Mouse (Mus musculus) lung, postnatal 36 days (tissue): ENCODE measurements at regions not wholly inside any gene's neighbourhood (a gene's known extent, or its start where the extent isn't known, plus 50 kb on each side); places are given as distances from the start of the nearest gene placed in this dataset.
A peak's percentile ranks its signal among the peaks of the same experiment; 100 is the strongest.

Source experiments
- DNase-seq: peaks from one replicate; pipeline ENCODE4 v3.0.0; 2022; ENCODE audit warnings: mixed read lengths

DNA sequence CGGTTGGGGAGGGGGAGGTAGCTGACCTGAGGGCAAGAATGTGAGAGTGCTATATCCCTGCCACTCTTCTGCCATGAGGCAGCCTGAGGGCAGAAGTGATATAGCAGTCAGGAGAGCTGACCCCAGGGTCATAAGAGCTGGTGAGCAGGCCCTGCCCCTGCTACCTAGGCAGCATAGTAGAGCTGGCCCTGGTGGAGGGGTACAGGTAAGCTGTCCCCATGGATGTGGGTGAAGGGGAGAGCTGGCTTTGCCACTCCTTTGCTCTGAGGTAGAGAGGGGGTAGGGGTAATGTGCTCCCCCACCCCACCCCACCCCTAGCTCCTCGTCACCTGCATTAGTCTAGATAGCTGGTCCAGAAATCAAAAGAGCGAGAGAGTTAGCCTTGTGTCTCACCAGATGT lies 61.3 kb upstream of the Gm3839 start:
- DNase-seq, result no peak

DNA sequence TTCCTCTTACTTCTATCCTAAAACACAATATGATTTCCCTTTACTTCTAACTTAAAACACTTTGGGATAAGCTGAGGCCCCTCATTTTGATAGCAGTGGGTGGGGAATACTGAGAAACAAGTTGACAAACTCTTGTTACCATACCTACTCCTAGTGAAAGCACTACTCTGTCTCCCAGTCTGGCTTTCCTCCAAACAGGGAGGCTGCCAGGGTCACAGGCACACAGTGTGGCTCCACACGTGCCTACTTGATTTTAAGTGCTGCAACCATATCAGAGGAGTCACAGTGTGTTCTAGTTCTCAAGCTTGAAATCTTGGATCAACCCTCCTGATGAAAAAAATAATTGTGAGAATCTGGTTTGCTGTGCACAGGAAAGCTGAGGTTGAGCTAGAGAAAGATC lies 65.8 kb upstream of the Gm3839 start:
- DNase-seq, result no peak

DNA sequence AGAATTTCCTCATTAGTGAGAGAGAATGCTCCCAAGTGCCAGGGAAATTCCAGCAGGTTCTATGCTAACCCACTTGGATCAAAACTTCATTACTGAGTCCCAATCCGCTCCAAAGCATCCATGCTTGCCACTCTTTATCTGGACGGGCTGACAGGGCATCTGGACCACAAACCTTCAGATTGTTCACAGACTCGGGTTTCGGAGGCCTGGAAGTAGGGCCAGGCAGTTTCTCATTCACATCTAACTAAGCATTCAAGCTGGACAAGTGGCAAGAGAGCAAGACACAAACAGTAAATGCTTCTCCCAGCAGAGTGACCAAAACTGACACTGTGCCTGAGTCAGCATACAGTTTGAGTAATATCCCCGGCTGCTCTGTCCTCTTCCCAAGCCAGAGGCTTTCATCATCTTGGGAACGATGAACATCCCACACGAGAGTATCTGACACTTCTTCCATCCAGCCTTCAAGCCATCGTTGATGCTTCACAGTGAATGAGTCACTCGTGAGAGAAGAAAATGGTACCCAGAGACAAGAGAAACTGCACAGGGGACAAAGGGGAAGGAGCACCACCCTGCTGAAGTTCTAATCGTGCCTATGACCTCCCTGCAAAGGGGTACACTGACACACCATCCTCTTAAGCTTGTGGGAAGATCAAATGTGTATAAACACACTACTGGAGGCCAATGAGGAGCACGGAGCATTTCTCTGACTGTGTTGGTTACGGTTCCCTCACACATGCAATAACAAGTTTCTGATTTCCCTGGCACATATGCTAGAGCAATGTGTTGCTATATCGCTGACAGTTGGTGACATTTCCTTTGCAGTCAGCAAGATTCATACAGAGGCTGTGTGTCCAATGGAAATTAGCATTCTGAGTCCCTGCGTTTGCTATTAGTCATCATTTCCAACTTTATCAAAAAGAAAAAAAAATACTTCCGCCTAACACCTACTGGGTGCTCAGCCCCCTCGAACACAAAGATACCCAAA lies 72.0 kb upstream of the Gm3839 start:
- DNase-seq, result no peak

DNA sequence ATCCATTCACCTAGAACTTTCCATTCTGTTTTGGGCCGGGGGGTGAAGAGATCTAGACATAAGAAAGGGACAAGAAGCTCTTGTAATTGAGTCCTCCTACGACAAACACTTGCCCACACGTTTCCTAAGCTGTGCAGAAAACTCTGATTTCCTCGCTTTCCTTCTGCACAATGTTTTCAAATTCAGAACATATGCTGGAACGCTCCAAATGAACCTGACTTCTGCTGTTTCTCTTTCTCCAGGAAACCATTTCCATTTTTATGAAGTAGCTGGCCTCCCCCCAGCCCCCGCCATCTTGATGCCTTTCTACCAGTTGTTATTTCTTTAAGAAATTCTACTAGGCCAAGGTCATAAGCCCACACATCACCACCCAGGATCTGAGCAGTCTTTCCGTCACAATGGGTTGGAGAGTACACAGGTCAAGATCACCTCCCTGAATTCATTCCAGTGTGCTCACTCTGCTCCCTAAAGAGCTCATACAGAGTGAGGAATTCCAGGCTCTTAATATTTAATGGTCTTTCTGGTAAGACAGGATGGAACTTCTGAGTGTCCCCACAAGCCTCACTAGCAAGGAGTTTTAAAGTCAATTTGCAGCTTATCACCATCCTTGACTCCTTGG lies 78.7 kb upstream of the Gm3839 start:
- DNase-seq, result no peak

DNA sequence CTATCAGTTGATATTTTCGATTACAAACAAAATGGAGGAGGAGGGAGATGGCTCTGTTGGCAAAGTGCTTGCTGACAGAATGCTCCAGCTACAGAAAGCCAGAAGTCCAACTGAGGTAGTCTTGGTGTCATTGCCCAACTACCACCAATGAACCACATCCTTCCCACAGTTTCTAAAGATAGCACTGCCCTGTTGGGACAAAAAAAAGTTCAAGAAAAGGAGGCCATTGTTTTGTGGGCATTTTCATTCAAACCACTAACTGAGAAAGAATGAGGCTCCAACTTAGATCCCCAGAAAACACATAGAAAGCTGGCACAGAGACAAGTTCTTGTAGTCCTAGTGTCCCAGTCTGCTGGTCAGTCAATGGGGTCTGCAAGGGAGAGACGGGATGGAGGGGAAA lies 82.1 kb upstream of the Gm3839 start:
- no peak for DNase-seq

DNA sequence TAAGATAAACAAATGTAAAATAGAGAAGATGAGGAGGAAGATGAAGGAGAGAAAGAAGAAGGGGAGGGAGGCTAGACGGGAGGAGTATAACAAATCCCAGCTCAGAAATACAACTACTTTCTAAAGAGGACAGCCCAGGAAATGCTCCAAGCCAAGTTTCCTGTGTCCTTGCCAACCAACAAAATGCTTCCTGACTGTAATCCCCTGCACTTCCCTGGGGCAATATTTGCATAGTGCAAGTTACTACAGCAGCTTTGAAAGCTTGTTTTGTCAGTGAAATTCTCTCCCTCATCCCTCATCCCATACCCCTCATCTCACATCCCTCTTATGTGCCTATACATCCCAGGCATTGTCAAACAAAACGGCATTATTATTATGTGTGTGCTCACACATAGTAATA lies 83.7 kb upstream of the Gm3839 start:
- DNase-seq, result peak; percentile 37

DNA sequence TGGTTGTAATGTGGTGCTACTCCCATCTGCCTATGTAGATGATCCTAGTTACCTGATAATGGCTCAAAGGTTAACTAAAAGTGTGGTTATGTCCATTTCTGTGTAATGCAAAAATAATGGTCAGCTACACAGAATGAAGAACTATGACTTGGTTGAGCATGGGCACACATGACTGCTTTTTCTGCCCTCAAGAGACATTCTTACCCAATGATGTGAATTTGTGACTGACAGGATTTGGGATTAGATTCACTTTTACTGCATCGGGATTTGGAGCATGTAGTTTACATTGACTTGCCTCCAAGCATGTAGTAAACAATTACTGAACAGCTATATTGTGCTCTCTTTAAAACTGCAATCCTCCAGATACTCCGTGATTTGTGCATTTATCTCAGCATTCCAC lies 93.4 kb upstream of the Gm3839 start:
- DNase-seq, result no peak

DNA sequence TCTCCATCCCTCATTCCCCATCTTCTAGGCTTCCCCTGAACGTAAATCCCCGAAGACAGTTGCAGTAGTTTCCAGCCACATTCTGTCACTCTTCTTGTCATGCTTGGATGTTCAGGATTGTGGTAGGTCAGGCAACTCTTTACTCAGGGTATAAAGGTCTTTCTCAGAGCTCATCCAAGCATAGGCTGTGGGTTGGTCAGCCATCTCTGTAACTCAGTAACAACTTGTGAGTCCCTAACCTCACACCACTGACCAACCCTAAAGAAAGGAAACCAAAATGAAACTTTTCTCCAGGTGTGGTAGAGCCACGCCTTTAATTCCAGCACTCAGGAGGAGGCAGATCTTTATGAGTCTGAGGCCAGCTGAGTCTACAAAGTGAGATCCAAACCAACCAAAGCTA lies 75.6 kb upstream of the Ptprg start:
- no peak for DNase-seq

DNA sequence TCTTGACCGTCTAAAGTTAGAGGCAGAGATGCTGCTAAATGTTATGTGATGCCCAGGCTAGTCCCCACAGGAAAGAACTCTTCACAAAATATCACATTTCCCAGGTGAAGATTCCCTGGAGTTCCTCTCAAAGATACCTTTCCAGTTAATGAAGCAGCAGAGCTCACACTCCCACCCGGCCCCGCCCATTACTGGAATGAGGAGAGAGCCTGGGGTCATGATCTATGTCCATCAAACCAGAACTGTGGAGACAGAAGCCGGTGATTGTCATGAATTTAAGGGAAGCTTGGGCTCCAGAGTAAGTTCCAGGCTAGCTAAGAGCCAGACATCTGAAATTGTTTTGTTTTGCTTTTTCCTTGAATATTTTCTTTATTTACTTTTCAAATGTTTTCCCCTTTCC lies 71.2 kb upstream of the Ptprg start:
- no peak for DNase-seq

DNA sequence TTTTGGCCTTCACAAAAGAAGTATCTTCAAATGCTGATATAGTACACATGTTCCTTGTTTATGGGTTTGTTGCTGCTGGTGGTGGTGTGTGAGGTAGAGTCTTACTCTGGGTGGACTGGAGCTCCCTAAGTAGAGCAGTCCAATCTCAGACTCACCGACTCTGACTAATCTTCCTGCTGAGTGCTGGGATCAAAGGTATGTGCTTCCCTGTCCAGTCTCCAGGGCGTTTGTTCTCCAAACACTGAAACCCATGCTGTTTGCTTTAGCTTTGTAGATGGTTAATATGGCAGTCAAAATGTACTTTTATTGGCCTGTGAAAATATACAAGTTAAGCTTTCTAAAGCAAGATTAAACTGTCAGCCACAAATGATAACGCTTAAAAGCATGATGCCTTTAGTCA lies 67.0 kb upstream of the Ptprg start:
- DNase-seq, result no peak

DNA sequence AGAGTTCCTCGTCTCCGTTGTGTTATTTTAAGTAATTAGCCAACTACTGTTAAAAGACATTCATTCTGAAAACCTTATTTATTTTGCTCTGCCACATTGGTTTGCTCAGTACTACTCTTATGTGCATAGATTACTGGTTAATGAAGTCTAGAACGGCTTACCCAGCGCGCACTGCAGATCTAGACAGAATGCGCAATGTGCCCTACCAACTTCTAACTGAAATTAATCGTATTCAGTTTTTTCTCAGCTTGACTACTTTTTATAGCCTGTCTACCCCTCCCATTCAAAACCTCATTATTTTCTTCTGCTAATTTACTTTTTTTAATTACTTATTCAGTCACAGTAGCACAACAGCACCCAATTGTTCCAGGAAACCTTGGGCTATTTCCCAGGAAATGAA lies 51.6 kb upstream of the Ptprg start:
- no peak for DNase-seq

DNA sequence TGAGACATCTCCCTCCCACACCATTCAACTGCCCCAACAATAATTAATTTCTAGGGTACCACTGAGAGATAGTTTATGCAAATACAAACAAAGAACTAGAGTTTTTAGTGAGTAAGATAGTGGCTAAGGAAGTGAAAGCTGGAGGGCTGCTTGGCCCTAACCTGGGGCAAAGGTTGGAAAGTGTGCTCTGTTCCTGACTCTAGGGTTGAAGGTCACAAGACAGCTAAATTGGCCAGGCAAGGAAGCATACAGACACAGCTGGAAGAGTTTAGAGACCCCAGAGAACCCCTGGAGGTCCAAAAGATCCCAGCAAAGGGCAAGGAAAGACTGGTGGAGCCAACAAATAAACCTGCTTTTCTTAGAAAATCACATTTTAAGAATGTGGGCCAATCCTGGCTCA lies 50.2 kb upstream of the Ptprg start:
- no peak for DNase-seq
